Mouse (Mus musculus) CH12.LX (cell line): ENCODE data around the gene Plekhm3. TPM values are rescaled to one million over a fixed set of nuclear protein-coding genes. Genes with fewer than 3 reads are reported as not detected.

Source experiments
- DNase-seq: peaks from one replicate; pipeline ENCODE4 v3.0.0-alpha.2; 2013; ENCODE audit errors: extremely low read depth
- H3K27ac ChIP-seq: 2 replicates; pipeline ENCODE4 v1.5.1; 2012; ENCODE audit warnings: low read depth, mild to moderate bottlenecking, control low read depth, moderate library complexity; ENCODE audit not compliant: insufficient read depth
- H3K27me3 ChIP-seq: replicated peaks from 2 replicates; pipeline ENCODE3; 2012; ENCODE audit warnings: inconsistent platforms
- H3K36me3 ChIP-seq, 2 experiments: replicated peaks in 1 of 2; 2 replicates each; pipeline versions ENCODE3 to v1.6.1; 2012; ENCODE audit warnings: inconsistent platforms in 1 of 2, low read length in 1 of 2, mild to moderate bottlenecking in 1 of 2, mixed read lengths in 1 of 2, moderate library complexity in 1 of 2; ENCODE audit not compliant: control insufficient read depth in 1 of 2, insufficient read depth in 1 of 2
- H3K4me1 ChIP-seq, 2 experiments: 2 replicates each; pipeline ENCODE4 v1.6.1; 2012; ENCODE audit warnings: inconsistent platforms in 1 of 2, moderate library complexity in 1 of 2; ENCODE audit not compliant: insufficient read depth in 2 of 2, control insufficient read depth in 1 of 2
- H3K4me2 ChIP-seq: 2 replicates; pipeline ENCODE4 v1.6.1; 2012; ENCODE audit warnings: low read depth, mild to moderate bottlenecking, control low read depth; ENCODE audit not compliant: poor library complexity, insufficient read depth, severe bottlenecking
- H3K4me3 ChIP-seq, 3 experiments: fragments of 150-350 bp in 1 of 3; sonication (generic) in 1 of 3; replicated peaks in 1 of 3; 2 replicates each; pipeline versions ENCODE3 to v1.5.1; 2011 to 2012; ENCODE audit warnings: low read depth in 2 of 3, low read length in 2 of 3, mild to moderate bottlenecking in 2 of 3, moderate library complexity in 2 of 3, control low read depth in 1 of 3, improper control_type of control experiment in 1 of 3, inconsistent platforms in 1 of 3, mixed read lengths in 1 of 3; ENCODE audit not compliant: poor library complexity in 1 of 3
- H3K79me2 ChIP-seq: replicated peaks from 2 replicates; pipeline ENCODE4 v1.6.1; 2012; ENCODE audit warnings: mild to moderate bottlenecking, moderate library complexity; ENCODE audit not compliant: control insufficient read depth, poor library complexity, insufficient read depth, severe bottlenecking; ENCODE audit errors: extremely low read depth
- H3K9ac ChIP-seq: 2 replicates; pipeline ENCODE4 v1.6.1; 2012; ENCODE audit warnings: low read depth, mild to moderate bottlenecking, control low read depth, moderate library complexity; ENCODE audit not compliant: insufficient read depth
- H3K9me3 ChIP-seq: replicated peaks from 2 replicates; pipeline ENCODE3; 2012; ENCODE audit warnings: low read length, inconsistent platforms, mixed read lengths
- CHD1 ChIP-seq: IDR thresholded peaks from 2 replicates; pipeline ENCODE4 v1.6.1; 2012; ENCODE audit warnings: low read depth, low read length, improper control_type of control experiment, inconsistent platforms
- CHD2 ChIP-seq: IDR thresholded peaks from 2 replicates; pipeline ENCODE4 v1.6.1; 2011; ENCODE audit warnings: low read length, improper control_type of control experiment
- CTCF ChIP-seq, 2 experiments: IDR thresholded peaks in 1 of 2; conservative IDR thresholded peaks in 1 of 2; 2 replicates each; pipeline ENCODE4 v1.5.1; 2011 to 2012; ENCODE audit warnings: low read depth in 2 of 2, low read length in 2 of 2, improper control_type of control experiment in 1 of 2, inconsistent platforms in 1 of 2, mild to moderate bottlenecking in 1 of 2, moderate library complexity in 1 of 2
- E2F4 ChIP-seq: IDR thresholded peaks from 2 replicates; pipeline ENCODE4 v1.6.1; 2011; ENCODE audit warnings: low read depth, low read length, improper control_type of control experiment; ENCODE audit not compliant: insufficient replicate concordance
- ELF1 ChIP-seq: IDR thresholded peaks from 2 replicates; pipeline ENCODE4 v1.6.1; 2014; ENCODE audit warnings: low read depth, mild to moderate bottlenecking, inconsistent platforms, low read length, improper control_type of control experiment
- ETS1 ChIP-seq: conservative IDR thresholded peaks from 2 replicates; pipeline ENCODE4 v1.6.1; 2012; ENCODE audit warnings: low read depth, mild to moderate bottlenecking, inconsistent platforms, low read length, improper control_type of control experiment, moderate library complexity
- GABPA ChIP-seq: IDR thresholded peaks from 2 replicates; pipeline ENCODE4 v1.6.1; 2012; ENCODE audit warnings: low read depth, low read length, improper control_type of control experiment, inconsistent platforms; ENCODE audit not compliant: insufficient replicate concordance
- HCFC1 ChIP-seq: IDR thresholded peaks from 2 replicates; pipeline ENCODE4 v1.6.1; 2012; ENCODE audit warnings: low read depth, mild to moderate bottlenecking, inconsistent platforms, low read length, improper control_type of control experiment
- JUN ChIP-seq: IDR thresholded peaks from 2 replicates; pipeline ENCODE4 v1.6.1; 2011; ENCODE audit warnings: low read depth, mild to moderate bottlenecking, low read length, improper control_type of control experiment, moderate library complexity; ENCODE audit not compliant: insufficient read depth
- JUND ChIP-seq: conservative IDR thresholded peaks from 2 replicates; pipeline ENCODE4 v1.6.1; 2011; ENCODE audit warnings: low read depth, low read length, improper control_type of control experiment
- KAT2A ChIP-seq: IDR thresholded peaks from 2 replicates; pipeline ENCODE4 v1.6.1; 2012; ENCODE audit warnings: low read length, improper control_type of control experiment, inconsistent platforms; ENCODE audit not compliant: insufficient replicate concordance
- MAFK ChIP-seq: IDR thresholded peaks from 2 replicates; pipeline ENCODE4 v1.6.1; 2011; ENCODE audit warnings: low read length, improper control_type of control experiment; ENCODE audit not compliant: insufficient replicate concordance
- MAX ChIP-seq: IDR thresholded peaks from 2 replicates; pipeline ENCODE4 v1.6.1; 2011; ENCODE audit warnings: low read length, improper control_type of control experiment
- MAZ ChIP-seq: IDR thresholded peaks from 2 replicates; pipeline ENCODE4 v1.6.1; 2012; ENCODE audit warnings: low read depth, mild to moderate bottlenecking, inconsistent platforms, low read length, improper control_type of control experiment, moderate library complexity
- MEF2A ChIP-seq: IDR thresholded peaks from 2 replicates; pipeline ENCODE4 v1.6.1; 2014; ENCODE audit warnings: low read depth, mild to moderate bottlenecking, inconsistent platforms, low read length, improper control_type of control experiment, borderline replicate concordance
- MXI1 ChIP-seq: IDR thresholded peaks from 2 replicates; pipeline ENCODE4 v1.6.1; 2011; ENCODE audit warnings: mild to moderate bottlenecking, low read depth, low read length, improper control_type of control experiment
- MYC ChIP-seq: IDR thresholded peaks from 2 replicates; pipeline ENCODE4 v1.6.1; 2011; ENCODE audit warnings: low read depth, mild to moderate bottlenecking, improper control_type of control experiment, low read length
- NELFE ChIP-seq: IDR thresholded peaks from 2 replicates; pipeline ENCODE4 v1.6.1; 2011; ENCODE audit warnings: low read depth, low read length, improper control_type of control experiment
- PAX5 ChIP-seq: IDR thresholded peaks from 2 replicates; pipeline ENCODE4 v1.6.1; 2012; ENCODE audit warnings: low read length, inconsistent platforms, mixed read lengths
- POLR2A ChIP-seq: IDR thresholded peaks from 2 replicates; pipeline ENCODE4 v1.6.1; 2011; ENCODE audit warnings: low read depth, mild to moderate bottlenecking, improper control_type of control experiment, low read length
- POLR2AphosphoS2 ChIP-seq: IDR thresholded peaks from 2 replicates; pipeline ENCODE4 v1.6.1; 2011; ENCODE audit warnings: low read depth, low read length, improper control_type of control experiment
- RCOR1 ChIP-seq: conservative IDR thresholded peaks from 2 replicates; pipeline ENCODE4 v1.6.1; 2012; ENCODE audit warnings: low read depth, mild to moderate bottlenecking, inconsistent platforms, low read length, improper control_type of control experiment
- SIN3A ChIP-seq: IDR thresholded peaks from 2 replicates; pipeline ENCODE4 v1.6.1; 2012; ENCODE audit warnings: low read length, improper control_type of control experiment, inconsistent platforms
- SMC3 ChIP-seq: IDR thresholded peaks from 2 replicates; pipeline ENCODE4 v1.6.1; 2011; ENCODE audit warnings: low read depth, low read length, improper control_type of control experiment
- TBP ChIP-seq: conservative IDR thresholded peaks from 2 replicates; pipeline ENCODE4 v1.6.1; 2011; ENCODE audit warnings: low read depth, low read length, improper control_type of control experiment
- UBTF ChIP-seq: IDR thresholded peaks from 2 replicates; pipeline ENCODE4 v1.6.1; 2012; ENCODE audit warnings: low read depth, mild to moderate bottlenecking, inconsistent platforms, low read length, improper control_type of control experiment, moderate library complexity
- USF2 ChIP-seq: conservative IDR thresholded peaks from 2 replicates; pipeline ENCODE4 v1.6.1; 2011; ENCODE audit warnings: low read depth, low read length, improper control_type of control experiment
- ZC3H11A ChIP-seq: IDR thresholded peaks from 2 replicates; pipeline ENCODE4 v1.6.1; 2012; ENCODE audit warnings: low read depth, mild to moderate bottlenecking, inconsistent platforms, low read length, improper control_type of control experiment
- dilution Hi-C: fragments of 300-500 bp; cut with MboI; formaldehyde crosslinking; loops from 2 replicates; pipeline ENCODE4 v1.14.3; 2020; ENCODE audit warnings: low sequenced_read_pairs; ENCODE audit not compliant: extremely low pct_unique_long_range_greater_than_20kb, extremely low pct_ligation_motif_present
- in situ Hi-C: fragments of 300-500 bp; cut with MboI; formaldehyde crosslinking; loops from 3 replicates; pipeline ENCODE4 v1.14.3; 2019; ENCODE audit warnings: low sequenced_read_pairs, low pct_ligation_motif_present, low pct_unique_long_range_greater_than_20kb, mixed read lengths
- polyA plus RNA-seq: library from polyadenylated mRNA; unstranded; fragments of >175 nt; gene quantifications from 2 replicates; pipeline ENCODE4 v1.2.1, GENCODE M21; 2012; ENCODE audit warnings: low read depth; ENCODE audit not compliant: insufficient read length
- total RNA-seq, 2 experiments: library from RNA; depleted of rRNA; stranded (reverse); fragments of 300-350 nt in 1 of 2; fragments of >200 nt in 1 of 2; gene quantifications; 2 replicates each; pipeline ENCODE4 v1.2.3; 2012 to 2014

Plekhm3 gene
- total and polyA plus RNA-seq, 3 experiments, result 9.9 to 14.1 (median 13.0) TPM

DNA sequence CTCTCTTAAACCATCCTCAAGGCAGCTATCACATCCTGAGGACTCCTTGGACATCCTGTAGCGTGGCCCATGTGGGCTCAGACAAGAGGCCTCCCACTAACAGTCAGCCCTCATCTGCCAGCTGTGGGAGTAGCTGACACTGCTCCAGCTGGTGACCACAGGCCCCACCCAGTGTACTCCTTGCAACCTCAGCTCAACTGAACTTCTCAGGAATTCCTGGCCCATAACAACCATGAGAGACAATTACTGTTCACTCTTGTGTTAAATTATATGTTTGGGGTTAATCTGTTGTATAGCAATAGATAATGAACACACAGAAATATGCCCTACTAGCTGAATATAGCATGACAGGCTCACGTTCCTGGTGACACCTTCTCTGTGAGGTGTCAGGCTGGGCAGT is 104.4 kb downstream of the Plekhm3 start:
- Histone ChIP-seq H3K79me2 (no peaks in the 10 kb centered on the region), H3K4me2 (no peak overlapping the region), H3K9me3 (no peaks in the 10 kb centered on the region), H3K27ac (no peak overlapping the region)
- in situ Hi-C loops, result no loop called here
- TF ChIP-seq ETS1 (no peak), JUND (no peak), E2F4 (no peak), MEF2A (no peak)
- TF ChIP-seq, all 38 proteins: peak for 0
- no peak overlapping the region for H3K9ac ChIP-seq
- no peaks in the 10 kb centered on the region for H3K27me3 ChIP-seq
- H3K4me3 ChIP-seq, result no peak overlapping the region
- H3K36me3 ChIP-seq, result peaks cover 14 to 93% of the 10 kb centered on the region in 2 experiments
- dilution Hi-C loops, result no loop called here
- DNase-seq, result no peak
- H3K4me1 ChIP-seq, result no peaks in the 10 kb centered on the region

DNA sequence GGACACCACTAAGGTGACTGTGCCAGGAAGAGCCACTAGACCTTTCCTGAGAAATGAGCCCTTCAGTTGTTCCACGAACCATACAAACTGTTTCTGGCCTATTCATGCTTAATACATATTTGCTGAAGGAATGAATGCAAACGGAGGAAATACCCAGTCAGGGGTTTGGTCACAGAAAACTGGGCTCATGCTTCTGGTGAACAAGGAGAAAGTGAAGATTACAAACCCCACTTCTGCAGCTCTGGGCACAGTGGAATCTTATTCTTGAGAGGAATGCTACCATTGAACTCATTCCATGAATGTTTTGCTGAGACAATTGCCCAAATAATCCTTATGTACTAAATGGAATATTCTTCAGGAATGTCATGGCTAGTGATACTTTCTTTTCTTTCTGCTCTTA is 106.3 kb downstream of the Plekhm3 start:
- H3K4me1 ChIP-seq, result no peaks in the 10 kb centered on the region
- peaks cover 13 to 95% of the 10 kb centered on the region in 2 experiments for H3K36me3 ChIP-seq
- in situ Hi-C loops (no loop called here), dilution Hi-C loops (no loop called here)
- DNase-seq, result no peak
- no peaks in the 10 kb centered on the region for H3K9me3 ChIP-seq
- H3K79me2 ChIP-seq, result no peaks in the 10 kb centered on the region
- H3K27me3 ChIP-seq, result no peaks in the 10 kb centered on the region
- no peak overlapping the region for H3K9ac ChIP-seq
- no peak for TF ChIP-seq POLR2AphosphoS2
- no peak for TF ChIP-seq UBTF
- TF ChIP-seq CTCF (conservative IDR thresholded peaks at IDR 0.05 in 1 of 2, IDR thresholded peaks at IDR 0.05 in 1 of 2; ENCODE audit: low read depth in 2 of 2, low read length in 2 of 2), result no peak
- no peak for TF ChIP-seq GABPA
- no peak for TF ChIP-seq ZC3H11A
- no peak for TF ChIP-seq MYC
- no peak for TF ChIP-seq KAT2A
- TF ChIP-seq PAX5, result no peak
- H3K4me3 ChIP-seq, result no peak overlapping the region
- no peak overlapping the region for H3K4me2 ChIP-seq
- H3K27ac ChIP-seq, result no peak overlapping the region

DNA sequence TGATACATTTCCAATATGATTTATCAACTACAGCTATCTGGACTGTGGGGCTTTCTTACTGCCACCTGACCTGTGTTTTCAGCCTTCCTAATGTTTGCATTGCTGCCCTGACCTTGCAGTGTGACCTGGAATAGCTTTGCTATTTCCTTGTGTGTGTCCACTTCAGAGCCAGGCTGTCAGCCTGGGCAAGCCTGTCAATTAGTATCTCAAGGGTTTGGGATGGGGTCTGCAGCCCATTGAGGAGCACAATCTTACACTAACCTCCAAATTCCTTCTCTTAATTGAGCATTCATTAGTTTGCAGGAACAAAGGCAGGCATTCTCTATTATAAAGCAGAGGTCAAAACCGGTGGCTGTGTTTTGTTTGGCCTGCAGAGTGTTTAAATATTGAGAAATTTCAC is 107.6 kb downstream of the Plekhm3 start:
- H3K9ac ChIP-seq, result no peak overlapping the region
- H3K4me3 ChIP-seq, result no peak overlapping the region
- dilution Hi-C loops, result no loop called here
- TF ChIP-seq CHD2, result no peak
- TF ChIP-seq E2F4, result no peak
- TF ChIP-seq ELF1, result no peak
- TF ChIP-seq NELFE, result no peak
- no peak for TF ChIP-seq TBP
- TF ChIP-seq CHD1, result no peak
- TF ChIP-seq CTCF (conservative IDR thresholded peaks at IDR 0.05 in 1 of 2, IDR thresholded peaks at IDR 0.05 in 1 of 2; ENCODE audit: low read depth in 2 of 2, low read length in 2 of 2), result no peak
- TF ChIP-seq MAFK, result no peak
- TF ChIP-seq RCOR1, result no peak
- TF ChIP-seq POLR2A, result no peak
- no peak for TF ChIP-seq HCFC1
- TF ChIP-seq MAX, result no peak
- no peak for TF ChIP-seq SIN3A
- TF ChIP-seq MXI1, result no peak
- TF ChIP-seq JUN, result no peak
- no peak for TF ChIP-seq POLR2AphosphoS2
- no peak for TF ChIP-seq MEF2A
- no peak for TF ChIP-seq USF2
- no peak for TF ChIP-seq MAZ
- no peak for TF ChIP-seq SMC3
- no peak overlapping the region for H3K27ac ChIP-seq
- no peaks in the 10 kb centered on the region for H3K9me3 ChIP-seq
- H3K79me2 ChIP-seq, result no peaks in the 10 kb centered on the region
- no peaks in the 10 kb centered on the region for H3K27me3 ChIP-seq
- peaks cover 12 to 92% of the 10 kb centered on the region in 2 experiments for H3K36me3 ChIP-seq
- H3K4me2 ChIP-seq, result no peak overlapping the region
- no peaks in the 10 kb centered on the region for H3K4me1 ChIP-seq
- no peak for DNase-seq
- in situ Hi-C loops, result no loop called here
